Mouse (Mus musculus) heart, postnatal 0 days (tissue): ENCODE data around the gene Abcb11.

Source experiments
- CTCF ChIP-seq: IDR thresholded peaks from 2 replicates; pipeline ENCODE4 v1.5.1; 2016; ENCODE audit warnings: antibody characterized with exemption, control low read depth, low read depth
- EP300 ChIP-seq: IDR thresholded peaks from 2 replicates; pipeline ENCODE4 v1.6.1; 2016; ENCODE audit warnings: antibody characterized with exemption, low read depth

- no peak for TF ChIP-seq EP300
- TF ChIP-seq CTCF, result no peak
Observed at GRCm38 (mm10) chr2:69308136-69308535, 34.3 kb downstream of the Abcb11 start.
